Mouse (Mus musculus) cerebellum, postnatal 14 days (tissue): ENCODE data around the gene Catsperd.
"Not testable (repeated sequence)": the region's sequence is repeated elsewhere in the genome, so short reads cannot be mapped to it uniquely, and the experiment has no call there.

Experiments
- DNase-seq, 2 experiments: peaks; one replicate each; pipeline ENCODE4 v3.0.0; 2021; ENCODE audit warnings: mixed read lengths in 2 of 2

Gene Catsperd

DNA sequence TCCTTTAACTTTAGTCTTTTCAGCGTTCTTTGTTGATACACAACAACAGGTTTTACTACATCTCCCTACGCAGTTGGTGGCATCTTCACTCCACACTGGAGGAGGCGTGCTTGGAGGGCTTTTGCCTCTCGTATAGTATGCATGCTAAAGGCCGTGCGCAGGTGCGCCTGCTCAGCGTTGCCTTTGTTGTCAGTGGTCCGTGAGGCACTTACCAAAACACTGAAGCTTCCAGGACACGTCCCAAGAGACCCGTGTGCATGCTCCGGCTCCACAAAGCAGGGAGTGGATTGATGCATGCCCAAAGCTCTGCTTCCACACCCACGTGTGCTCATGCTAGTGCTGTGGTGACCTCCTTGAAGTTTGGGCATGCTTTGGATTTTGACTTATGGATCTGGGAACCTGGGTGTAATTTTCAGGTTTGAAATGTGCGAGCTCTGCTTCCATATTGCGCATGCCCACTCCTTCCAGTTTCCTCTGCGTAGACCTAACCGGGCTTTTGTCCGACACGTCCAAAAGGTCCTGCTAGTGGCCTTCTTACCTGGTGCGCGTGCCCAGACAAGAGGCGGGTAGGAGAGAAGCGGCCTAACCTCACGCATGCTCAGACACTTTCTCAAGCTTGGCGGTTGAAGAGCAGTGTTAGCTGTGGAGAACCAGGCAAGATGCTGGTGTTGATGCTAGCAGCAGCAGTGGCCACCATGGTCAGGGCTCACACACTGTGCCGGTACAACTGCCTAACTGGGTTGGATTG is at the start of gene Catsperd:
TSS of gene Catsperd (plus strand) at position 614 of the 748 bp plus-strand sequence.
- DNase-seq = no peak

DNA sequence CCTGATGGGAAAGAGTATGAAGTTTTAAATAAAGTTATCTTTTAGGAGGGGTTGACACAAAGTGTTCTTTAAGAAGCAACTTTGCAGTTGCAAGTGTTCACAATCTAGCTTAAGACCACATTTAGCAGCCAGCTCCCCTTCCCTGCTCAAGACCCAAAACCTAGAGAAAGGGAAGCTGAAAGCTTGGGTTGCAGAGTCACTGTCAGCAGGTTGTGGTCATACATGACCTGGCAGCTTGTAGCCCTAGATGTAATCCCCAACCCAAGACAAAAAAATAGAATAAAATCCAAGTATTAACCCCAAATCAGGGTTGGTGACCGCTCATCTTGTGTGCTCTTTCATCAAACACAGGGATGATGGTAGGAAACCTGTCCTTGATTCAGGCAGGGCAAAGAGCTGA is 44.9 kb upstream of the Catsperd start:
- no peak for DNase-seq

DNA sequence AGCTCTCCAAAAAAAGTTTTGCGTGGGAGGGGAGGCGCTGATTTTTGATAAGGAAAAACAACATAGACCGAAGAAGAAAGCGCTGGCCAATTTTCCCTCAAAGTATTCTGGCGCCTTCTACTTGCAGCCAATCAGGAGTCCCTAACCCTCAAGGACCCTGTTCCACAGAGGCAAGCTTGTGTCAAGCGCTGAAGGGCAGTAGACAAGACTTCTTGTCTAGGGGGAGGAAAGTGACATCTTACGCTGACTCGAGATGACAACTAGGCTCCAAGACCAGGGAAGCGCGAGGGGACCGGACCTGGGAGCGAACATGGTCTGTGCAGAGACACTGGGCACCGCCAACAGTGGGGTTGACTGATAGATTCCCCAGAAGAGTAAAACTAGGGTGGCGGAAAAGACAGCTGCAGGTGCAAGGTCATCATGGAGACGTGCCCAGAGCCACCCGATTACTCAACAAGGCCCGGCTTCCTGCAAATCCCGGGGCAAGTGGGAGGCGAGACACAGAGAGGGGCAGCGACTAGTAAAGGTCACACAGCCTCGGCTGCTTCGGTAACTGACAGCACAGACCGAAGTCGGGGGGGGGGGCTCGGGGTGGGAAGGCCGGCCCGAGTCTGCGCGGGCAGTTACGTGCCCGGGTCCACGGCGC is 44.2 kb upstream of the Catsperd start:
- peak; percentile 28 to 73 for DNase-seq

DNA sequence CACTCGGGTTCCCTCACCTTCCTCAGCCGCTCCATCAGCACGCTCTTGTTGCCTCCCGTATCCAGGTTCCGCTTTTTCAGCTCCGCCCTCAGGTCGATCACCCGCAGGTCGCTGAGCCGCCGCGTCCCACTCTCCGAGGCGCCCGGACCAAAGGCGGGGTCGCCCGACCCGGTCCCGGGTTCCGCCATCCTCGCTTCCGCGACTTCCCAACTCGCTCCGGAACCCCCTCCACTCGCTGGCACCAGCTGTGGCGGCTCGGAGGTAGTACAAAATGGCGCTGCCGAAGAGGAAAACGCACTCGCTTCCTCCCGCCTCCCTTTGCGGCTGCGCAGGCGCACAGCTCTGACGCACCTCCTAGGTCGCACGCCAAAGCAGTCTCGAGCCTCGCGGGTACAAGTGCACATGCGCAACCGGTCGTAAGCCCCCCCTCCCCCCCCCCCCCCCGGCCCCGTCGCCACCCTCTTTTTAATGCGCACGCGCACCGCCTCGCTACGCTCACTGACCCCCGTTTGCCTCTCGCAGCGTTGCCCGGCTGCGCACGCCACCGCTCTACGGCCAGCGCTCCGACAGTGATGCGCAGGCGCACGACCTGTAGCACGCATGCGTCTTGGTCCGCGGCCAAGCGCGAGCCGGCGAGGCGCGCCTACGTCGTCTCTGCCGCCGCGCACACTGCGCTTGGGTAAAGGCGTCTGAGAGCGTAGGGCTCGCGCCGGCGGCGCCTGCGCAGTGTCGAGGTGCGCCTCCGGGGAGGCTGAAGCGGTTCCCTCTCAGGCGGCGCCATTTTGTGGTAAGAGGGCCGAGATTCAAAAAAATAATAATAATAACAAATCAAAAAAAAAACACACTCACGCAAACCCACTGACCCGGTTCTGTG is 43.4 kb upstream of the Catsperd start, which contains the start of the genes Safb2 and Safb:
TSS of gene Safb2 (minus strand) at position 329 of the 874 bp plus-strand sequence.
TSS of gene Safb (plus strand) at position 569 of the 874 bp plus-strand sequence.
- peak; percentile 99 to 100 for DNase-seq

DNA sequence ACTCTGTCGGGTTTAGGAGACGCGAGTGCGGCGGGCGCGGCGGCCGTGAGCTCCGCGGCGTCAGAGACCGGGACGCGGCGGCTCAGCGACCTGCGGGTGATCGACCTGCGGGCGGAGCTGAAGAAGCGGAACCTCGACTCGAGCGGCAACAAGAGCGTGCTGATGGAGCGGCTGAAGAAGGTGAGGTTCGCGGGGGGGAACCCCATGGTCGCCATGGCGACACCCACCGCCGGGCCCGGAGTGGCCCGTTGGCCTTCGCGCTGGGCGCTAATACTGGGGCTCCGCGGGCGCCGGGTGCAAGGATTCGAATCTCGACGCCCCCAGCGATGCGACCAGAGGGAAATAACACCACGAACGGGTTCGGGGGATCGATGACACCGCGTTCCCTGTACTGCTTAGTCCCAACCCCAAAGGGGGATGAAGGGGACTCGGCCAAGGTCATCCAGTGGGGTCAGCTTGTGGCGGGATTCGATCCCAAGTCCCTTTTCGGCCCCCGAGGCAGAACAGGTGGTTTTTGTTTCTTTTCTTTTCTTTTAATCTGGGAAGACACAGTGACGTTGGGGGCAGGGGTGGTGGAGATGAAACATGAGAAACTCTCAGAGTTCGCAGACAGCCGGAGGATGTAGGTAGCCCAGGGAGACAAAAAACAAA is 42.6 kb upstream of the Catsperd start:
- DNase-seq = peak in 1 of 2 experiments; percentile 71

DNA sequence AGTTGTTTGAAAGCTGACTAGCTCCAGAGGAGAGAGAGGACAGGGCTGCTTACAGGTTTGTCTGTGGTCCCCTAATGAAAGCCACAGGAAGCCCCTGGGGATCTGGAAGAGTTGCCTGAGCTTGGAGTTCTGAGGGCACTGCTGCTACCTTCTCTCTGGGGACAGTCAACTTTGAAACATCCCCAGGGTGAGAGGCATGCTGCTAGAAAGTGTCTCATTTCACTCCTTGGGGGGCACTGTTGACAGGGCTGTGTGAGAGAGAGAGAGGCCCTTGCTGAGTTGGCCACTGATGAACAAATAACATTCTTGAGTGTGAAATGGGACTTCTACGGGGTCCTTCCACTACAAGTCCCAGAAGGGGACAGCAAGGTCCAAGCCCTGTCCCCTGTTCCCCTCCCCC is 40.2 kb upstream of the Catsperd start:
- DNase-seq = no peak

DNA sequence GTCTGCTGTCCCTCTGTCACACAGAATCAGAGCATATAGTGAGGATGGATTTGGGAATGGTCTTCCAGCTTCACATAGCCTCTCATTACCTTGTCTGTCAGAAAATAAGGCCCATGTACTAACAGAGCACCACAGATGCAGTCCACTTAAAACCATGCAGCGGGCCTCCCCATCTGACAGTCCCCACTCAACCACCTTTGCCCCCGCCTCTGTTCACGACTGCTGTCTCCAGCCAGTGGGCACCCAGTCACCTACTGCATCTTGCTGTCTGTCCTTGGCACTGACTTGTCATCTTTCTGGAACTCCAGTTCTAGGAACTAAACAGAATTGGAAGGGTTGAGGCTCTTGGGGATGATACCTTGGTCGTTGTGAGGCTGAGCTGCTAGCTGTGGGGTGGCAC is 39.0 kb upstream of the Catsperd start:
- no peak for DNase-seq

DNA sequence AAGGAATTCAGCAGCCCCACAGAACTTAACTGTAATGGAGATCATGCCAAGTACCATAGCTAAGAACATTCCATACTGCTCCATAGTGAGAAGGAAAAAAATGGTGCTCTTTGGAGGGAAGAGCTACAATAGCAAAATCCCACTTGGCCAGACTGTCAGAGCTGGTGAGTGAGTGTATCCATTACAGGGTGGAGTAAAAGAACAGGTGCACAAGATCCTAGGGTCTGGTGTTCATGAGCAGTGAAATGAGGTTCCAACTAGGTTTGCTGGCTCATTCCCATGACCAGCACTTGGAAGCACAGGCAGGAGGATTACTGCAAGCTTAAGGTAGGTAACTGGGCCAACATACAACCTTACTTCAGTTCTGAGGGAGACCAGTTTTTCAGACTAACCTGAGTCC is 35.4 kb upstream of the Catsperd start:
- no peak for DNase-seq

DNA sequence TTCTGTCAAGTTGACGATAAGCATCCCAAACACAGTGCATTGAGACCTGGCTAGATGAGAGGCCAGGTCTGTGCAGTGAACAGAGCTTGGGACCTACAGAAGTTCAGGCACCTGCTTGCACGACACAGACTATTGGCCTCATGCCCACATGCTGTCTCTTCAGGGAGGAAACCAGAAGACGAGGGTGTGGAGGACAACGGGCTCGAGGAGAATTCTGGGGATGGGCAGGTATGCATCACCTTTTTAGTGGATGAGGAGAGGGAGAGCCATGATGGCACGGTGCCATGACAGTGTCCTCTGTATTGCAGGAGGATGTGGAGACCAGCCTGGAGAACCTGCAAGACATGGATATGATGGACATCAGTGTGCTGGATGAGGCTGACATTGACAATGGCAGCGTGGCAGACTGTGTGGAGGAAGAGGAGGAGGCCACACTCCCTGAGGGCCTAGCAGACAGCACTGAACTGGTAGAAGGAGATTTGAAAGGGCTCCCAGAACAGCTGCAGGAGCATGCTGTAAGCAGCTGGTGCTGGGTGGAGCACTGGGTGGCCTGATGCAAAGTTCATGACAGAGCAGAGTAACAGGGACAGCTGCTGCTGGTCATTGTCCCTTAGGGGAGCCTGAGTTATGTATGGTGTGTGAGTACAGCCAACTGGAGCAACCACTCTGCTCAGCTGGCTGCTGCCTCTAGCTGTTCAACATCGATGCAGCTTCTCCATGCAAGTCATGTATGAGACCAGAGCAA is 34.2 kb upstream of the Catsperd start:
- DNase-seq = peak; percentile 48 to 57

DNA sequence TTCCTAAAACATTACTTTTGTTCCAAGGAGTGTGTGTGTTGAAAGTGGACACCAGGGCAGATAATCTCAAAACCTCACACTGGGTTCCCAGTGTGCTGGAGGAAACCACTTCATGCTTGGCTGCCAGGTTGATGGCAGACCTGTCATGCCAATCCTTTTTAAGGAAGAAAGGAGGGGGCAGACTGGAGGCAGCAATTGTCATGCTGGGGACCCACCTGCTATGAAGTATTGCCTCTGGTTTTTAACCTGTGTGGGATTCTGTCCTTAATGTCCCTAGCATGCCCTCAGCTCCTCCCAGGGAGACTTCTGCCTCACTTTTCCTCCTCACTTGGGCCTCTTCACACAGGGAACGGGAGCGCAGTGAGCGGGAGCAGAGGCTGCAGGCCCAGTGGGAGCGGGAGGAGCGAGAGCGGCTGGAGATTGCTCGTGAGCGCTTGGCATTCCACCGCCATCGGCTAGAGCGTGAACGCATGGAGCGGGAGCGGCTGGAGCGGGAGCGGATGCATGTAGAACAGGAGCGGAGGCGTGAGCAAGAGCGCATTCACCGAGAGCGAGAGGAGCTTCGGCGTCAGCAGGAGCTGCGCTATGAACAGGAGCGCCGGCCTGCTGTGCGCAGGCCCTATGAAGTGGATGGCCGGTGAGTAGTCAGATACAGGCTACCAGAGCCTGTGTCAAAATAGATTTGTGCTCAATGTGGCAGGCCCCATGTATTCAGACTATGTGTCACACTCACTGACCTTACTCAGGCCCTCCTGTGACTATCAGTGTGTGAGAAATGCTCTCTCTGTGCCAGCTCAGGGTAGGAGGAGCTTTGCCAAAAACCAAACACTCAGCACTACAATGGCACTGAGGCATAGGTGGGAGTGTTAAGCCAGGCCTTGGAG is 24.5 kb upstream of the Catsperd start:
- peak; percentile 71 for DNase-seq

DNA sequence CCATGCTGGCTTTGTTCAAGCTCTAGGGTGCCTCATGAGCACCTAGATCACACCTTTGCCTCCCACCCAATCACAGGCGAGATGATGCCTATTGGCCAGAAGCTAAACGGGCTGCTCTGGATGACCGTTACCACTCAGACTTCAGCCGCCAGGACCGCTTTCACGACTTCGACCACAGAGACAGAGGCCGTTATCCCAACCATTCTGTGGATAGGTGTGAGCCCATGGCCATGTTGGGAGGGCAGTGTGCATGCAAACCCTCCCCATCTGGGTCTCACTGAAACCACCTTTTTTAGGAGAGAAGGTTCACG is 23.9 kb upstream of the Catsperd start:
- DNase-seq = peak in 1 of 2 experiments; percentile 15

DNA sequence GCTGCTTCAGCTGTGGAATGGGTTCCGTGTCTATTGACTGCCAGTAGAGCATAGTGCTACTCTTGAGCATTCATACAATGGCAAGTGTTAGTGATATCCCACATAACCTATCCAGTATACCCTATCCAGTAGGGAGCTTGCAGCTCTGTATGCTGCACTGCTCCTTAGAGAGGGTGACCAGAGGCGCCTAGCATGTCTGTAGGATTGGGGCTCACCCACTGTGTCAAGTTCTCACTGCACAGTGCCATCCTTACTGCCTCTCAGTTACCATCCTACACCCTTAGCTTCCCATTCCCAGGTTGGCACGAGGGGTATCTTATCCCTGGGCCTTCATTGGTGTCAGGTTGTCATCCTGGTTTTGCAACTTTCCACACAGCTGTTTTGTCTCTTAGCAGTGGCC is 23.5 kb upstream of the Catsperd start:
- no peak for DNase-seq

DNA sequence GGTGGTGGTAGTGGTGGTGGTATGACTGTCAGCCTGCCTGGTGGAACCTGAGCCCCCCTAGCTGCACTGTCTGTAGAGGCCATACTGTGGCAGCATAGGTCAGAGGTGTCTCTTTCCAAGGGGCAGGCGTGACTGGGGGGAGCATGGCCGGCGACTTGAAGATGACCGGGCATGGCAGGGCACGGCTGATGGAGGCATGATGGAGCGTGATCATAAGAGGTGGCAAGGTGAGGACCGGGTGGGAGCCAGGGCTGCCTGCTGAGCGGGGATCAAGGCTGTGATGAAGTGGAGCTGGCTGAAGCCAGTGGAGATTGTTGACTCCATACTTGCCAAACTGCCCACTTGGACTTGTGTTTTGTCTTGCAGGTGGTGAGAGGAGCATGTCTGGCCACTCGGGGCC is 22.5 kb upstream of the Catsperd start:
- peak in 1 of 2 experiments; percentile 13 for DNase-seq

DNA sequence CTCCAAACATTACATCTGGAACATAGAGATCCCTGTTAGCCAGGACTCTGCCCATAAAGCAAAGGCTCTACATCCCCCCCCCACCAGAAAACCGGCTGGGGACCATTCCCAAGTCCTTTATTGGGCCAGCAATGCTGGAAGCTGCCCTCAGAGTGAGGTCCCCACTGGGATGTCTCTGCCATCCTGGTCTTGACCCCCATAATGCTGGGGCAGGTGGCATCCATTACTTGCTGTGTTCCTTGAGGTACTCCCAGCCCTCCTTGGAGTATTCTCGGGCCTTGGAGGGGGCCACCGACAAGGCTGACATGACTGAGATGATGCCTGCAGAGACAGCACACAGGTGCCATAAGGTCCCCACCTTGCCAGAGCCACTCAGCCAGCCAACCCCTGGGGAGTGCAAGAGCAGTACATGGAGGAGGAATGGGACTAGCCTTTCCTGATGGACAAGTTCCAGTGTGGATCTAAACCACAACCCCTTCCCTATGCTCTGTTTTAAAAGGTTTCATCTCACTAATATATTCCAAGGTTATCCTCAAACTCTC is 20.4 kb upstream of the Catsperd start:
- DNase-seq = peak in 1 of 2 experiments; percentile 44

DNA sequence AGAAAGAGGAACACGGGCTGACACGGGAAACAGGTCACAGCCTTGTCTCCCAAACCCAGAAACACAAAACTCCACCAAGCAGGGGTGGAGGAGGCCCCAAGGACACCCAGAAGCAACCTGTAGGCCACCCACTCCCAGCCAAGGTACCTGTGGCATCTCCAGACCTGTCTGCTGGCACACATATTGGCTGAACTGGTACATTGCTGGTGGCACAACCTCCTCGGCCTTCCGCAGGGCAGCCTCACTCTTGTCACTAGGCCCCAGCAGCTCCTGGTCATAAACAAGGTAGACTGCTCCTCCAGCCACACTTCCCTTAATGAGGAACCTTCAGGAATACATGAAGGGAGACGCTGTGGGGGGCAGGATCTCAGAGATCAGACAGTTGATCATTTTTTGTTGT is 19.2 kb upstream of the Catsperd start:
- peak in 1 of 2 experiments; percentile 52 for DNase-seq

DNA sequence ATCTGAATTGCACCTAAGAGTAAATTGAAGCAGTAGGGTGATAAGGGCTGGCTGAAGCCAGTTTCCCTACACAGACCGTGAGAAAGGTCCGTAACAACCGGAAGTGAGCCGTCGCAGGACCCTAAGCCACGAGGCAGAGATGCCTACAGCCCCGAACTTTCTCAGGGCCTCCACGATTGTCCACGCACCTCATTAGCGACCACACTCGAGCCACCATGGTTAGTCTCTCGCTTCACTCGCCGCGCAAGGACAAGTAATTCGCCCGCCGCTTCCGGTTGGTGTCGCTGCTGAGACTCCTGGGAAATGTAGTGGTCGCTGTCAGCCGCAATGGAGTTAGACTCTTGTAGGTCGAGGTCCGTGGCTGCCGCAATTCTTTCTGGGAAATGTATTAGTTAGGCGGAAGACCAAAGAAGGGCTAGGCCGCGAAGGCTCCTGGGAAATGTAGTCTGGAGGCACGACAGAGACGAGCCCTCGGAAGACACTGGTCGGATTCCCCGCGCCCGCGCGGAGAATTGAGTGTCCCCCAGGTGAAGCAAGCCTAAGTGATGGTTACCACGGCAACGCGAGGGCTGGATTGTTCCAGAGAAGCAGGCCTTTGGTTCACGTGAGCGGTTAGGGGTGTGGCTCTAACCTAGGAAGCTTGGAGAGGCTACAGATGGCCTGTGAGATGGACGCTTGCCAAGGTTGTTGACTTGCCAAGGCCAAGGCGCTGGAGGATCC is 18.3 kb upstream of the Catsperd start, which contains the start of gene 2410015M20Rik:
TSS of gene 2410015M20Rik (minus strand) at position 320 of the 720 bp plus-strand sequence.
- peak; percentile 96 for DNase-seq

DNA sequence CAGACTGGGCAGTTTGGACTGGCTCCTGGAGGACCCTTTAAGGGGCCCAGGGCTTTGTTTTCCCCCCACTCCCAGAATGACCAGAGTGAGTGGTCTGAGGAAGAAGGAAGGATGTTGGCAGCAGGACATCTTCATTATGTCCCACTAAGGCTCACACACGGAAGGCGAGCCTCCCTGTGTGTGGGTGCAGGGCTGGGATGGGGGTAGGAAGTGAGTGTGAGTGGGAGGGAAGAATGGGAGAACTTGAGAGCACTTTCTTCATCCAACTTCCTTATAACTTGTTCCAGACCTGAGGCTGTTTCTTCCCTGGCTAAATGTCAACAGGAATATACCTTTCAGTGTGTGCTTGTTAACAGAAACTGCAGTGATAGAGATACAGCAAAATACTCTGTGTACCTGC is 16.6 kb upstream of the Catsperd start:
- DNase-seq = no peak

DNA sequence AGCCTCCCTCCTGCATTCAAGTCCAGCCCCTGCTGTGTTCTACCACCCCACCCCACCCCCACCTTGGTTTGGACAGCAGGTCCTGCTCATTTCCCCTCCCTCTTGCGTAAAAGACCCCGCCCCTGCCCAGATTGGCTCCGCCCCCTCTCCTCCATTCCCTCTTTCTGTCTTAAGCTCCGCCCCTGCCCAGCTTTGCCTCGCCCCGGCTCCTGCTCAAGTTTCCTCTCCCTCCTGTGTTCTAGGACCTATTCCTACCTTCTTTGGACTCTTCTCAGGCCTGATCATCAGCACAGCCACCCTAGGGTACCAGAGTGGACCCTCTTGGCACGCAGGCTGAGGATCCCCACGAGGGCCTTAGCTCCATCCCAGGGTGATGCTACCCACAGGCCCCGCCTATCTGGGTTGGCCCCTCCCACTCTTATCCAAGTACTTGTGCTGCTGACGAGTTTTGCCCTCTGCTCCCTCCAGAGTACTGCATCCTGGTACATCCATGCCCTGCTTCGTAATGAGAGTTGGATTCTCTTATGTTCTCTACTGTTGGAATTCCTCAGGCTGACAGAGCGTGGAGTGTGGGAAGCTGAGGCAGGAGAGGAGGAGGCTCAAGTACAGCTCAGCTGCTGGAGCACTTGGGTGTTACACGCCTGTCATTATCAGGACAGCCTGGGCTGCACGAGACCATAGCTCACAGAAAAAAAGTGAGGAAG is 15.9 kb upstream of the Catsperd start:
- peak in 1 of 2 experiments; percentile 62 for DNase-seq

DNA sequence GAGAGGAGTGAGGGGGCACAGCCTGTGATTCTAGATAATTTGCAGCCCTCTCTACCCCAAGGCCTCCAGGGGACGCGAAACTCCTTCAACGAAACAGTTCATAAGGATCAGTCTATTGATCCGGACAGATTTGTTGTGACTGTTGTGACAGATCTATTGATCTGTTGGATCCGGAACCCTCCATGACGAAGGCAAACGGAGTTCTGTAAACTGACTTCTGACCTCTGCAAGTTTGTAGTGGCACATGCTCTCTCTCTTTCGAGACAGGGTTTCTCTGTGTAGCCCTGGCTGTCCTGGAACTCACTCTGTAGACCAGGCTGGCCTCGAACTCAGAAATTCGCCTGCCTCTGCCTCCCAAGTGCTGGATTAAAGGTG is 15.4 kb upstream of the Catsperd start:
- DNase-seq = not testable (repeated sequence)
